Mouse (Mus musculus): ENCODE data around the gene Cyp8b1. TPM values are rescaled to one million over a fixed set of nuclear protein-coding genes. Genes with fewer than 3 reads are reported as not detected.

Cyp8b1 gene
- polyA plus RNA-seq, 1 experiment from 2014 or later, result not detected

DNA sequence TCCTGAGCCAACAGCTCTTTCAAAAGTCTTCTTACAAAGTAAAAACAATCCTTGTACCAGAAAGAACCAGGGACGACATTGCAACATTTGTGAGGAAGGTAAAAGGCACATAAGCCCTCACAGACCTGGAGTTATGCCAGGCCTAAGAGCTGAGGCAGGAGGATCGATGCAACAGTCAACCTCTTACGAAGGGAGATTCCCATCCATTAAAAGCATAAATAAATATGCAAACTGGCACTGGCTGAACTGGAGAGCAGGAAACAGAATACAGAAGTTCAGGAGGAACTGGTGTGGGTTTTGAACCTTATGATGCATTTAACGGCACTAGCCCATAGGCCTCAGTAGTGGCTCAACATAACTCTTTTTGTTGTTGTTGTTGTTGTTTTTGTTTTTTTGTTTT, 11.8 kb downstream of the Cyp8b1 start:
- no peak for DNase-seq (ENCODE audit: low read depth, low spot score)
- no peak for TF ChIP-seq CTCF (IDR thresholded peaks at IDR 0.05)
- peaks cover 24% of the 10 kb centered on the region for H3K27me3 ChIP-seq
- ChIA-PET POLR2A (no interaction called here), CTCF (no interaction called here)
- in situ Hi-C loops (cut with MboI; ENCODE audit: low pct_unique_long_range_greater_than_20kb), result no loop called here
- ATAC-seq, result no peak

DNA sequence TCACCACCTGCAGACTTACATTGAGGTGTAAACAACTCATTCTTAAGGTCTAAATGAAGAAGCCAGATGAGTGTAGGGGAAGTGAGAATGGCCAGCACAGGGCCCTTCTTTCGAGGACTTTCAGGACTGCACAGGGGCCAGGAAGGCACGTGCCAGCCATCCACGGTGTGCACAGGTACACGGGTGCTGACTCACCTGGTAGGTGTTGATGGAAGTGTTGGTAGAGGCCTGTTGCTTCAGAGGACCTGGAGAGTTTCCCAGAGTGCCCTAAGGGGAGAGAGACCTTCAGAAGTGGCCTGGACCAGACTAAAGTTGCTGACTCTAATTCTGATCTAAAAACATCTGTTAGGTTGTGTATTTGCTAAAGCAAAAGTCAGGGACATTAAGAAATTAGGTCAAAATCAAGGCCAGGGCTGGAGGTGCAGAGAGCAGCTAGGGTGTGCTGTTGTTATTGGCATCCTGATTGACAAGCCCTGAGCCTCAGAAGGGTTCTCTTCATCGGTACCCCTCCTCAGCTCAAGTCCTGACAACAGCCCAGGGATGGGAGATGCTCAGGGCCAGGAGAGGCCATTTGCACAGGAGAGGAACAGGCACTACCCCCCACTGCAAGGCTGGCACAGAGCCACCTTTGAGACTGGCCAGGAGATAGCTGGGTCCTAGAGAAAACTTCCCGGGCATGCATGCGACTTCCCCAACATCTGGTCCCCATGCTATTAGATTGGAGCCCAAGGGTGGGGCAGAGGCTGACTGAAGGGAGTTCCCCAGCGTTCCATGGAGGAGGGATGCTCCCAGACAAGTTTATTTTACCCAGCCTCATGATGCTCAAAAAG, 12.4 kb downstream of the Cyp8b1 start:
- no peak for TF ChIP-seq CTCF (IDR thresholded peaks at IDR 0.05)
- H3K27me3 ChIP-seq, result peaks cover 18% of the 10 kb centered on the region
- ChIA-PET POLR2A (no interaction called here), CTCF (no interaction called here)
- DNase-seq (ENCODE audit: low read depth, low spot score) (no peak), ATAC-seq (no peak)
- in situ Hi-C loops (cut with MboI; ENCODE audit: low pct_unique_long_range_greater_than_20kb), result no loop called here

DNA sequence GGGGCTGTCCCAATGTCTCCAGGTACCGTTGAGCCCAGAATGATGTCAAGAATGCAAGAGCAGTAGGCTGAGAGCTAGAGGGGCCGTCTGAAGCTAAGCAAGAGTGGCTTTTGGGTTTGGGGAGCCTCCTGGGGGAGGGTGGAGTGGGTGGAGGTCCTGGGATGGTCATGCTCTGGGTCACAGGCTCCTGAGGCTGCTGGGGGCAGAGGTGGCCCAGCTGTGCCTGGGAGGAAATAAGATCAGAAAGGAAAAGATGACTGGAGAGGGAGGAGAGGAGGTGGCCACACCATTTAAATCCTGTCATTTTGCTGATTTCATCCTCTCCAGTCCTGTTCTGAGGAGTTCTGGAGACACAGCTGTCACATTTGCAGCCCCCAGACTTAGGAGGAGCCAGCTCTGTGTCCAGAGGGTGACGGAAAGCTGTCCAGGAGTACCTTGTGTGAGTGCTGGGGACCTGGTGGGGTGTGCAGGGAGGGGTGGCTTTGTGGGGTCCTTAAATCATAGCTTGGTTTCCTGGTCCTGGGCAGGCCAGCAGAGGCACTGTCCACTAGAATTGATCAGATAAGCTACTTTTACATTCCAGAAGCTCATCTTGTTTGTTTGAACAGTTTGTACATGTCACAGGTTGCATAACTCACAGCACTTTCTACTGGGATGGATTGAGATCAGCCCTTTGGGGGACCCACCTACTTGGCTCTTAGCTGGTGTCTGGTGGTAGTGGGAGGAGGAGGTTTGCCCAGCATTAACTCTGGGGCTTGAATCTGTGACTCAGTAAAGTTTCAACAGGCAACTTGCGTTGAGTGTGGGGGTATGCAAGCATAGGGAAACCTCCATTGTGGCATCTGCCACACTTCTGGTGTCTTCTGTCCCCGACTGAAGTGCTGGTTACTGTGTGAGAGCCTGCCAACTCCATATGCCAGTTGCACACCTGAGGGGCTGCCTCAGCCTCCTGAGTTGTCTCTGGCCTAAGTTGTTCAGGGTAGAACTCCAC, 14.1 kb downstream of the Cyp8b1 start:
- peaks cover 17% of the 10 kb centered on the region for H3K27me3 ChIP-seq
- in situ Hi-C loops (cut with MboI; ENCODE audit: low pct_unique_long_range_greater_than_20kb), result no loop called here
- ATAC-seq (no peak), DNase-seq (ENCODE audit: low read depth, low spot score) (no peak)
- ChIA-PET POLR2A (interaction anchor here (1.0 kb wide), 1 partner anchor 215 kb away, joined by 3 read pairs; the partner anchor contains the start of gene Snrk), CTCF (interaction anchor here (1.4 kb wide), 1 partner anchor 26 kb away, joined by 4 read pairs; no protein-coding TSS in a partner anchor)
- TF ChIP-seq CTCF (IDR thresholded peaks at IDR 0.05), result no peak

DNA sequence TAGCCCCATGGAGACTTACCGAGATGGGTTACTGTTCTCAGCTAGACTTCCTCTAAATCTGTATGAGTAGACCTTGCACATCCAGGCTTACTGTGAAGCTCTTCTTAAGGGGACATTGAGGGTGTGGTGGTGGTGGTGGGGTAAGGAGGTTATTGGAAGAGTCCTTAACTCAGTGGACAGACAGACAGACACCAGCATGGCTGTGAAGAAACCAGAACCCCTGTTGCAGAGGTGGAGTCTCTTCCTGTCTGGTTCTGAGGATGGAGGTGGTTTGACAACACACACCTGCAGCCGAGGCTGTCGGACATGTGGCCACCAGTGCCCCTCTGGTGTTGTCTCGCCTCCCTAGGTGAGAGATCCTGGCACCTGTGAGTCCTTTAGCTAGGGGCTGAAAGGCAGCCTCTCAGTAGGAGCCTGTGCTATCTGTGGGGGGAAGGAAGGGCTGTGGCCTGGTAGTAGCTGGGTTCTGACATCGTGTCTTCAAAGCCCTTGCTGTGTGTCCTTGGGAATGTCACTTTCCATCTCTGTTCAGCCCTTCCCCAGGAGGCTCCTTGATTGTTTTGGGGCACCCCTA, 15.7 kb downstream of the Cyp8b1 start:
- in situ Hi-C loops (cut with MboI; ENCODE audit: low pct_unique_long_range_greater_than_20kb), result no loop called here
- peaks cover 13% of the 10 kb centered on the region for H3K27me3 ChIP-seq
- DNase-seq (ENCODE audit: low read depth, low spot score) (no peak), ATAC-seq (no peak)
- ChIA-PET CTCF (interaction anchor here (1.4 kb wide), 1 partner anchor 28 kb away, joined by 4 read pairs; no protein-coding TSS in a partner anchor), POLR2A (no interaction called here)
- TF ChIP-seq CTCF (IDR thresholded peaks at IDR 0.05), result no peak

DNA sequence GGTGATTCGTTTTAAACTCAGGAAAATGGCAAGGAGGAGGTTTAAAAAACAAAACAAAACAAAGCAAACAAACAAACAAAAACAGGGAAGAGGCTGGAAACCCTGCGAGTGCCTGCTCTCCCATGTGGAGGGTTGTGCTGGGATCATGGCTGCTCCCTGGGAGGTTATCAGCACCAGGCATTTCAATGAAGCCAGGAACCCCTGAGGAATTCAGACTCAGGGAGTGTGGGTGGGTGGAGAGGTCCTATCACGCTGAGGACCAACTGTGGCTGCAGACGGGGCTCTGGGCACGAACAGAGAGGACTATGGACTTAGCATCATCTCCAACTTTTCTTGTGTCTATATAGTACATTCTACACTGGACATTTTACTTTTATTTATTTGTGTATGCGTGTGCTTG, 16.8 kb downstream of the Cyp8b1 start:
- ChIA-PET CTCF (no interaction called here), POLR2A (no interaction called here)
- in situ Hi-C loops (cut with MboI; ENCODE audit: low pct_unique_long_range_greater_than_20kb), result no loop called here
- DNase-seq (ENCODE audit: low read depth, low spot score) (no peak), ATAC-seq (no peak)
- TF ChIP-seq CTCF (IDR thresholded peaks at IDR 0.05), result no peak
- H3K27me3 ChIP-seq, result peaks cover 22% of the 10 kb centered on the region

DNA sequence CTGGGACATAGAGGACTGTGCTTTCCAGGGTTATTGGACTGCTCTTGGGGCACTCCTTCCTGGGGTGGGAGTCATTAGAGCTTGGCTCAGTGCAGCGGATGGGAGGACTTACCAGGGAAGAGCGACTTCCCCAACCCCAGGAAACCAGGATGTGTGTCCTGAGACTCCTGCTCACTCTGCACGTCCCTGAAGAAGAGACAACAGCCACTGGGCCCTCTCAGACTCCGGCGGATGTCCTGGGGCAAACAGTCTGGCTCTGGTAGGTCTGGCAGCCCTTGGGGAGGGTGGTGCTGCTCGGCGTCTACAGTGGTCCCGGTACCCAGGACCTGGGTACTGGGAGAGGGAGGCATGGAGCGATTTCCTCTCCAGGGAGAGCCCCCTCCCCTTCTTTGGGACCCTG, 17.9 kb downstream of the Cyp8b1 start, which contains the start of gene Ackr2:
Ackr2 (plus strand) TSS at position 111 of the 400 bp plus-strand sequence.
- TF ChIP-seq CTCF (IDR thresholded peaks at IDR 0.05), result no peak
- in situ Hi-C loops (cut with MboI; ENCODE audit: low pct_unique_long_range_greater_than_20kb), result no loop called here
- ATAC-seq, result no peak
- peaks cover 30% of the 10 kb centered on the region for H3K27me3 ChIP-seq
- CTCF ChIA-PET, result interaction anchor here (1.2 kb wide), 1 partner anchor 30 kb away, joined by 3 read pairs; no protein-coding TSS in a partner anchor
- POLR2A ChIA-PET, result no interaction called here
- DNase-seq (ENCODE audit: low read depth, low spot score), result no peak

DNA sequence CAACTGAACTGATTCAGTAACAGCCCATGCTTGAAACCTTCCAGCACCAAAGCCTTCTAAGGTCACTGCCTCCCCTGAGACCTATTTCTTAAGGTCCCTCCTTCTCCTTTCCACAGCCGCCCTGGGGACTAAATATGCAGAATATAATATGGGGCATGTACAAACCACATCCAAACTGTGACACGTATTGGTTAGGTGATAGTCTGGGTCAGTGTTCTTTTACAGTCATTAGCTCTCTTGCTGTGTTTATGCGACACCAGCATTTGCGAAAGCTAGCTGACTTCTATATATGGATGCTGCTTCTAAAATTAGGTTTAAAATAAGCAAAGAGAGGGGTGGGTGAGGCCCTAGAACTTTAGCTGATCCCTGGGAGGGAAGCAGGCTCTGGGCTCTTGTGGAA, 19.3 kb downstream of the Cyp8b1 start:
- ChIA-PET POLR2A (no interaction called here), CTCF (interaction anchor here (1.2 kb wide), 1 partner anchor 31 kb away, joined by 3 read pairs; no protein-coding TSS in a partner anchor)
- H3K27me3 ChIP-seq, result peaks cover 24% of the 10 kb centered on the region
- ATAC-seq (no peak), DNase-seq (ENCODE audit: low read depth, low spot score) (no peak)
- in situ Hi-C loops (cut with MboI; ENCODE audit: low pct_unique_long_range_greater_than_20kb), result no loop called here
- TF ChIP-seq CTCF (IDR thresholded peaks at IDR 0.05), result no peak

DNA sequence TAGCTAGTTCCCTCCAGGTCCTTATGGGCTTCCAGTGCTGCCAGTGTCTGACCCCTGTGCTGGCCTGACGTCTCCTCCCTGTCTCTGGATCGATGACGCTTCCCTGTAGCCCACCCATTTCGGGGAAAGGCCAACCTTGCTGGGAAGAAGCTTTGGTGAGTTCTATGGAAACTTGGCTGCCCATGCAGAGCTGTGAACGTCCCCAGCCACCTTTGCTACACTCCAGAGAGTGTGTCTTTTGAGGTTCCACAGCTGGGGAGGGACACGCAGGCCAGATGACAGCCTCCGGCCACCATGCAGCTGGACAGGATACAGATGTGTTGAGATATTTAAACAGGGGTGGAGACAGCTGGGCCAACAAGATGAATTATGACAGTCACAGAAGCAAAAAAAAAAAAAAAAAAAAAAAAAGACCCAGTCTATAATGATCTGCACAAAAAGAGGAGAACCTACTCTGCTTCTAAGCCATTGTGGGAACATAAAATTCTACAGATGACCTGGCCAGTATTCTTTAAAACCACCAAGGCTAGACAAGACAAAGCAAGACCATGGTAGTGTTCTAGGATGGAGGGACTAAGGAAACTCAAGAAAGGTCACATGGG, 20.6 kb downstream of the Cyp8b1 start:
- CTCF ChIA-PET, result no interaction called here
- peaks cover 27% of the 10 kb centered on the region for H3K27me3 ChIP-seq
- TF ChIP-seq CTCF (IDR thresholded peaks at IDR 0.05), result no peak
- in situ Hi-C loops (cut with MboI; ENCODE audit: low pct_unique_long_range_greater_than_20kb), result no loop called here
- POLR2A ChIA-PET, result no interaction called here
- ATAC-seq (no peak), DNase-seq (ENCODE audit: low read depth, low spot score) (no peak)

DNA sequence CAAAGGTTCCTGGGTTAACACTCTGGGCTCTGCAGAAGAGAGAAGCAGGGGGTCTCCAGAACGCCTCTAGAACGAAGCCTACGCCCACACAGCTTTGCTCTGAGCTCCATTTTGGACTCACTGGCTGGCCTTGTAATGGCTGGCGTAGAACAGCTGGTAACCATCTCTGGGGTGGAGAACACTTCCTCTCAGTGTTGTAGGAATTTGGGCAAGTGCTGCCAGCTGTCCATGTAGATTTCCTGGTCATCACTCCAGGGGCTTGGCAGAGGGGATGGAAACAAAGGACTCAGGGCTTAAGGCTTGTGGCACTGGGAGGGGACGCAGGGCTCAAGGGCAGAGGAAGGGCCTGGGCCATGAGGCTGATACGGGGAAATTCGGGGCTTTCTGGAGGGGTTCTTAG, 21.7 kb downstream of the Cyp8b1 start:
- CTCF ChIA-PET, result no interaction called here
- no peak for DNase-seq (ENCODE audit: low read depth, low spot score)
- TF ChIP-seq CTCF (IDR thresholded peaks at IDR 0.05), result no peak

DNA sequence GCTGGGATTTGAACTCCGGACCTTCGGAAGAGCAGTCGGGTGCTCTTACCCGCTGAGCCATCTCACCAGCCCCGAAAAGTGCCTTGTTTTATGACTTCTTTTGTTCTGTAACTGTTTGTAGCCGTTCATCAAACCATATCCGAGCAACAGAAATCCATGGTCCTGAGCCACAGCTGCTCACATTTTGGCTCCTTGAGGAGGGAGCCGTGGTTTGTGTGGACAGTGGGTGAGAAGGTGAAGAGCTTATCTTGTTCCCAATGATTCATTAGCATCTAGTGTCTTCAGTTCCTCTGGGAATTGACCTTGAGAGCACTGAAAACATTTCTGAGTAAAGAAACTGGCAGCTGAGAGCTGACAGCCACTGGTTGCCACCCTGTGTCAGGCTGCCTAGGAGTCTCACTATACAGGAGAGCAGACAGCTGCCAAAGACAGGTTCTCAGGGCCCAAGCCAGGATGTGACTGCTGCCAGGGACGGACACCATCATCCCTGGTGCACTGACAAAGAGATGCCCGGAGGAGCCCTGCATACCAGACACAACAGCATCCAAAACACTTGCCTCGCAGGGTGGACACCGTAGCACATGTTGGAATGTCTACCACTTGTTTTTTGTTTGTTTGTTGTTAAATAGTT, 23.9 kb downstream of the Cyp8b1 start:
- in situ Hi-C loops (cut with MboI; ENCODE audit: low pct_unique_long_range_greater_than_20kb), result no loop called here
- H3K27me3 ChIP-seq, result peaks cover 24% of the 10 kb centered on the region
- ChIA-PET CTCF (interaction anchor here (1.3 kb wide), 1 partner anchor 11 kb away, joined by 3 read pairs; no protein-coding TSS in a partner anchor), POLR2A (no interaction called here)
- DNase-seq (ENCODE audit: low read depth, low spot score) (no peak), ATAC-seq (no peak)
- TF ChIP-seq CTCF (IDR thresholded peaks at IDR 0.05), result no peak

More for the DNA sequence above, 21.7 kb downstream of the Cyp8b1 start:
- no peak for ATAC-seq
- in situ Hi-C loops (cut with MboI; ENCODE audit: low pct_unique_long_range_greater_than_20kb), result no loop called here
- POLR2A ChIA-PET, result no interaction called here
- peaks cover 27% of the 10 kb centered on the region for H3K27me3 ChIP-seq

Data from Patski (cell line).